Mouse (Mus musculus) kidney, postnatal 0 days (tissue): ENCODE measurements around the gene Kif26b. TPM values are rescaled to one million over a fixed set of nuclear protein-coding genes. Genes with fewer than 3 reads are reported as not detected.

Source experiments
- ATAC-seq: fragments of 200-750 bp; cut with Nextera tagmentation; replicated peaks from 2 replicates; pipeline ENCODE4 v1.8.0; 2017; ENCODE audit warnings: low read depth, moderate number of reproducible peaks, moderate TSS enrichment, moderate library complexity; ENCODE audit not compliant: low FRiP score
- DNase-seq: peaks from one replicate; pipeline ENCODE4 v3.0.0-alpha.2; 2016; ENCODE audit warnings: low spot score
- H3K27ac ChIP-seq: fragments of 300-500 bp; sonication (generic); 2 replicates; pipeline ENCODE4 v1.5.1; 2014; ENCODE audit warnings: mild to moderate bottlenecking
- H3K27me3 ChIP-seq: fragments of 300-500 bp; sonication (generic); 2 replicates; pipeline ENCODE4 v1.6.1; 2014; ENCODE audit warnings: low read length, mixed read lengths; ENCODE audit not compliant: insufficient read depth
- H3K36me3 ChIP-seq: fragments of 300-500 bp; sonication (generic); 2 replicates; pipeline ENCODE4 v1.6.1; 2014; ENCODE audit warnings: low read length, mixed read lengths; ENCODE audit not compliant: insufficient read depth
- H3K4me1 ChIP-seq: fragments of 300-500 bp; sonication (generic); replicated peaks from 2 replicates; pipeline ENCODE4 v1.6.1; 2014; ENCODE audit warnings: antibody characterized with exemption, low read length, mixed read lengths; ENCODE audit not compliant: insufficient read depth
- H3K4me2 ChIP-seq: fragments of 300-500 bp; sonication (generic); 2 replicates; pipeline ENCODE4 v1.6.1; 2014; ENCODE audit warnings: mild to moderate bottlenecking, low read length, moderate library complexity, mixed read lengths
- H3K4me3 ChIP-seq: fragments of 300-500 bp; sonication (generic); replicated peaks from 2 replicates; pipeline ENCODE4 v1.5.1; 2014; ENCODE audit warnings: low read depth, low read length
- H3K9ac ChIP-seq: fragments of 300-500 bp; sonication (generic); 2 replicates; pipeline ENCODE4 v1.6.1; 2014; ENCODE audit warnings: low read depth, low read length
- H3K9me3 ChIP-seq: fragments of 300-500 bp; sonication (generic); replicated peaks from 2 replicates; pipeline ENCODE4 v1.6.1; 2016; ENCODE audit warnings: low read length, inconsistent platforms, mixed read lengths
- CTCF ChIP-seq: IDR thresholded peaks from 2 replicates; pipeline ENCODE4 v1.5.1; 2016; ENCODE audit warnings: antibody characterized with exemption, low read depth, mild to moderate bottlenecking, moderate library complexity
- WGBS: fragments of 180-500 bp; shearing (Covaris S2); extraction: QIAGEN DNeasy Blood & Tissue Kit; methylation state at CpG from one replicate; pipeline ENCODE4 v1.1.7; 2014; 5-methylcytosine and 5-hydroxymethylcytosine counted together
- polyA plus RNA-seq: library from polyadenylated mRNA; unstranded; fragments of >200 nt; fragmentation: Nextera tagmentation; extraction: Ambion mirVana; gene quantifications from 2 replicates; pipeline ENCODE4 v1.2.1, GENCODE M21; 2015

Kif26b gene
- polyA plus RNA-seq, 1 experiment from 2014 or later: 6.4 TPM

DNA sequence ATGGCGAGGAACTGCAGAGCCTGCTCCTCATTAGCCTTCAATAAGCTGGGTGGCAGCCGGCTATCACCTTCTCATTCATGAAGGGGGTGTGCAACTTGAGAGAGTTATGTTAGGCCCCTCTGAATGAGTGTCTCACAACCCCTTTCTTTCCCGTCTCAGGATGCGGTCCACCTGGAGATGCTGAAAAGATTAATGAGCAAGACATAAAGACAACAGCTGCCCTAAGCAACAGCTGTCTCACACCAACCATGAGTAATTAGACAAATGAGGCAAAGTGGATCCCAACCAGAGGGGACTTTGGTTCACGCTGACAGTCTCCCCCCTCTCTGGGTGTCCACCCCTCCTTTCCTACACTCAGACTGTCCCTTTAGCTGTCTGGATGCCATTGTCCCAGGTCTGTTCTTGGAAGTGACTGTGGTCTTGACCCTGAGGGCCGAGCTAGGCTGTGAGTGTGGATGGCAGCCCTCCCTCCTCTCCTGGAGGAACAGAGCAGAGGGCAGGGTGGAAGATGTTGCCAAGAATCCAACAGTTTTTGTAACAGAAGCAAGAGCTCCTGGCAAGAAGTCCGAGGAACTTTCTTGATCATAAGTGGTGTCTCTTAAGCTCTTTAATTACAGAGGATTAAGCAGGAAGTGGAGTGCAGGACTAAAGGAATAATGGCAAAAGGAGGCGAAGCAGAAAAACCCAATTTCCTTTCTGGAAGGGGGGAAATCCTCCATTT is 331.9 kb downstream of the Kif26b start:
- peak; percentile 32 for DNase-seq
- 47% methylated on average over 8 of the region's 8 CpGs for WGBS
- TF ChIP-seq CTCF: no peak
- no peak for ATAC-seq
- Histone ChIP-seq H3K4me3 (no peak overlapping the region), H3K9me3 (no peaks in the 10 kb centered on the region), H3K4me1 (no peaks in the 10 kb centered on the region), H3K4me2 (no peak overlapping the region), H3K36me3 (no peaks in the 10 kb centered on the region), H3K27ac (no peak overlapping the region), H3K9ac (no peak overlapping the region), H3K27me3 (no peaks in the 10 kb centered on the region)

DNA sequence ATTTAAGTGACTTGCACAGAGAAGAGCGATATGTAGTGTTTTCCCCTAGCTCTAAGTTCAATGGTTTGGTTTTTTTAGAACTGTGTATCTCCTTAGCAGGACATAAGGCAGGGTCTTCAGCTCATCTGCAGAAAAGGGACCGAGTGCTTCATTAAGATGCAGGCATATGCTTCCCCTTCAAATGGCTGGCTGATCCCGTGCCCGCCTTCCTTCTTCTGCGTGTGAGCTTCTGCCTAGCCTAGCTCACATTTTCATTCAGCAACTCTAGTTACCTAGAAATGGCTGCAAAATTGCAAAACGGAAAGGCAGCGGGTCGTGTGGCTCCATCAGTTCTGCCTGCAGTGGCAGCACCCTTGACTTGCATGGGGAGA is 332.5 kb downstream of the Kif26b start:
- Histone ChIP-seq H3K27ac (no peak overlapping the region), H3K36me3 (no peaks in the 10 kb centered on the region), H3K9me3 (no peaks in the 10 kb centered on the region), H3K4me2 (no peak overlapping the region), H3K9ac (no peak overlapping the region), H3K27me3 (no peaks in the 10 kb centered on the region), H3K4me3 (no peak overlapping the region), H3K4me1 (no peaks in the 10 kb centered on the region)
- DNase-seq: no peak
- no peak for TF ChIP-seq CTCF
- 79% methylated on average over 8 of the region's 8 CpGs for WGBS
- ATAC-seq: no peak

DNA sequence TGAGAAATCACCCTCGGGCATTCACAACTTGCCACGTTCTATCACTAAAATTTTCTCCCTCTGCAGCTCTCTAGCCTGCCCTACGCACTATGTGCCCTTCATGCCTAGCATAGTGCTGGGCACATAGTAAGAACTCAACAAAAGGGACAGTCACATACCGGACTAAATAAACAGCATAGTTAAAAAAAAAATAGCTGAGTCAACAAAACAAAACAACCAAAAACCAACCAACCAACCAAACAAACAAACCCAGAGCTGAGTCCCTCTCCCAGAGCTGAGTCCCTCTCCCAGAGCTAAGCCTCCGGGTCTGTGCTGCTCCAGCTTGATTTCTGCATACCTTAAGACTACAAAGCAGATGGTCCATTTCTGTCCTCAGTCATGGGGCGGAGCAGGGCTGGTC is 334.8 kb downstream of the Kif26b start:
- WGBS: 88% methylated on average over 6 of the region's 6 CpGs
- Histone ChIP-seq H3K27me3 (no peaks in the 10 kb centered on the region), H3K36me3 (no peaks in the 10 kb centered on the region), H3K4me3 (no peak overlapping the region), H3K4me1 (no peaks in the 10 kb centered on the region), H3K4me2 (no peak overlapping the region), H3K27ac (no peak overlapping the region), H3K9ac (no peak overlapping the region), H3K9me3 (no peaks in the 10 kb centered on the region)
- TF ChIP-seq CTCF: no peak
- ATAC-seq: no peak
- DNase-seq: no peak

DNA sequence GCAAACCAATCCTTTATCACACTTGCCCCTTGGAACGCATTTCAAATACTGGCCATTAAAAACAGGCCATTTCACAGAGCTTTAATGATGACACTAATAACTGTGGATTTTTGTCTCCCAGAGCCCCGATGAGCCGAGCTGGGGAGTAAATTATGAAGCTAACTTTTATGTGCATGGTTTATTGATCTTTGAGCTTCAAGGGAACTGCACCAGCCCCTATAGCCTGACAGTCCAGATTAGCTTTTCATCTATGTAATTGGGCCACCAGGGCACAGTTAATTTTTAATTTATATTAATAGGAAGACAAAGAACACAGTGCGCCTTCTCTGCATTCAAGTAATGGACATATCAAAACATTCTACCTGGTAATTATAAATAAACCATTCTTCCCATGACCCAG is 335.4 kb downstream of the Kif26b start:
- Histone ChIP-seq H3K4me2 (no peak overlapping the region), H3K36me3 (no peaks in the 10 kb centered on the region), H3K27me3 (no peaks in the 10 kb centered on the region), H3K9ac (no peak overlapping the region), H3K27ac (no peak overlapping the region), H3K4me3 (no peak overlapping the region), H3K4me1 (no peaks in the 10 kb centered on the region), H3K9me3 (no peaks in the 10 kb centered on the region)
- DNase-seq (no peak), ATAC-seq (no peak)
- WGBS: 59% methylated on average over 4 of the region's 4 CpGs
- no peak for TF ChIP-seq CTCF

DNA sequence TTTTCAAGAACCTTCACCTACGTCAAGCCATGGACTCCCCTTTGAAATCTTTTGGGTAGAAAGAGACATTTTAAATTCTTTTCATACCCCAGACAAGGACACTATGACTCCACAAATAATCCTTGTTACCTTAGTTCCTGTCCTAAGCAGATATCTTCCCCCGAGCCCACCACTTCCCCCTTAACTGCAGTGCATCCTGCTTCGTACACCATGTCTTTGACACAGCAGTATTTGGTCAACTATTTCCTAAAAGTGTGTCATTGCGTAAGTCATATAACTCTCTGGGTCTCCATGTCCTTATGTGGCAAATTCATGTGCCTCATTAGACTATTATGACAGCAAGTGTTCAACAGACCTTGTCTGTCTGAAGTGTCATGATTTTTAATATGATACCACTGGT is 337.8 kb downstream of the Kif26b start:
- no peak overlapping the region for H3K4me2 ChIP-seq
- no peak overlapping the region for H3K4me3 ChIP-seq
- no peak for DNase-seq
- H3K9ac ChIP-seq: no peak overlapping the region
- no peaks in the 10 kb centered on the region for H3K27me3 ChIP-seq
- WGBS: 86% methylated on average over 4 of the region's 4 CpGs
- H3K27ac ChIP-seq: no peak overlapping the region
- no peak for TF ChIP-seq CTCF
- H3K9me3 ChIP-seq: no peaks in the 10 kb centered on the region
- no peak for ATAC-seq
- no peaks in the 10 kb centered on the region for H3K36me3 ChIP-seq
- H3K4me1 ChIP-seq: no peaks in the 10 kb centered on the region

DNA sequence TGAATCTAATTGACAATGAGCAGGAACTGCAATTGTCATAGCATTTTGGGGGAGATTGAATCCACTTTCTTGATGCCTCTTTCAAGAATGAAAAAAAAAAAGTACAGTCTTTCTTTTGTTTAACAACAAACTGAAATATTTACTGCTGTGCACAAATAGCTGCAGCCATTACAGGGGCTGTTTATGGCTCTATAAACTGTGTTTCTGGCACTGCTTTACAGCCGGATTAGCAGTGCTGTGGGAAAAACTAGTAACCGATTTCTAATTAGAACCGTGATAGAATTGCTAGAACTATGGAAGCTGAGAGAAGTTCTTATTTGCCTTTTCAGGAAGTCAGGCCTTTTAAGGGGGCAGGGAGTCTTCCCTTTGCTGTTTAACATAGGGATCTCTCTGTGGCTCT is 342.1 kb downstream of the Kif26b start:
- Histone ChIP-seq H3K27me3 (no peaks in the 10 kb centered on the region), H3K9me3 (no peaks in the 10 kb centered on the region), H3K27ac (no peak overlapping the region; the same call in 1 of the 2 replicates), H3K9ac (no peak overlapping the region), H3K4me2 (no peak overlapping the region), H3K36me3 (no peaks in the 10 kb centered on the region), H3K4me3 (no peak overlapping the region), H3K4me1 (no peaks in the 10 kb centered on the region)
- WGBS: 30% methylated on average over 3 of the region's 3 CpGs
- TF ChIP-seq CTCF: no peak
- no peak for DNase-seq
- no peak for ATAC-seq

DNA sequence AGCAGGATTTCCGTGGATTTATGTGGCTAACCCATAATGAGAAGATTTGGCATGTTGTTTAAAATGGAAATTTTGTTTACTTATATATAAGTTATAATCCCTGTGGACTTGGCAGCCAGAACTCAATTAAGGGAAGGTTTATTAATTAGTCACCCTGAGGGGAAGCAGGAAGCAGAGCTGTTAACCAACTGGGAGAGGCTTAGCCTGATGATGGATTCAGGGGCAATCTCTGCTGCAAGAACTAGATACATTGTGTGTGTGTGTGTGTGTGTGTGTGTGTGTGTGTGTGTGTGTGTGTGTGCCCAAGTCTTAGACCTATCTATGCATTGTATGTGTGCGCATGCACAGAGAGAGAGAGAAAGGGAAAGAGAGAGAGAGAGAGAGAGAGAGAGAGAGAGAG is 348.0 kb downstream of the Kif26b start:
- Histone ChIP-seq H3K36me3 (no peaks in the 10 kb centered on the region), H3K27ac (no peak overlapping the region), H3K9ac (no peak overlapping the region), H3K27me3 (no peaks in the 10 kb centered on the region), H3K4me3 (no peak overlapping the region), H3K4me1 (no peaks in the 10 kb centered on the region), H3K4me2 (no peak overlapping the region), H3K9me3 (no peaks in the 10 kb centered on the region)
- WGBS: 54% methylated on average over 2 of the region's 2 CpGs
- no peak for DNase-seq
- no peak for ATAC-seq
- no peak for TF ChIP-seq CTCF
